Mouse (Mus musculus): Measurements from ENCODE around the gene Rassf3. TPM values are rescaled to one million over a fixed set of nuclear protein-coding genes. Genes with fewer than 3 reads are reported as not detected.
A peak's percentile ranks its signal among the peaks of the same experiment; 100 is the strongest.

Rassf3 gene
- polyA plus RNA-seq, 1 experiment = 0.07 TPM

DNA sequence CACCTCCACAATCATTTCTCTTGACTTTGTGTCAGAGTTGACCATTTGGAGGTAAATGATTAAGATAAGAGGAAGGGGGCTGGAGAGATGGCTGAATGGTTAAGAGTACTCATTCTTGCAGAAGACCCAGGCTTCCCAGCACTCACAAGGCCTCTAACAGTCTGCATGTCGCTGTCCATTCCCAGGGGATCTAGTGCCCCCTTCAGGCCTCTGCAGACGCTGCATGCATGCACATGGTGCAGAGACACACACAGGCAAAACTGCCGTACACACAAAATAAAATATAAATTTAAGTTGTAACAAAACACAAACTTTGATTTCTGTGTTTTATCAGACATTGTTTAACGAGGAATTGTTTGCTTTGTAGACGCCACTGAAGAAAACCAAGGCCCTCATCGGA lies 105.4 kb downstream of the Rassf3 start:
- peaks cover 38% of the 10 kb centered on the region for H3K4me1 ChIP-seq (ENCODE audit: control insufficient read depth)
- H3K27me3 ChIP-seq (ENCODE audit: control insufficient read depth) = no peaks in the 10 kb centered on the region
- no peak overlapping the region for H3K4me3 ChIP-seq (replicated peaks)
- H3K36me3 ChIP-seq (ENCODE audit: control insufficient read depth) = peaks cover 43% of the 10 kb centered on the region
- TF ChIP-seq GATA1 (IDR thresholded peaks at IDR 0.05; ENCODE audit: low read length) = no peak
- no peak for TF ChIP-seq TAL1 (IDR thresholded peaks at IDR 0.05; ENCODE audit: low read length)
- no peaks in the 10 kb centered on the region for H3K9me3 ChIP-seq (ENCODE audit: control insufficient read depth, low read length)

DNA sequence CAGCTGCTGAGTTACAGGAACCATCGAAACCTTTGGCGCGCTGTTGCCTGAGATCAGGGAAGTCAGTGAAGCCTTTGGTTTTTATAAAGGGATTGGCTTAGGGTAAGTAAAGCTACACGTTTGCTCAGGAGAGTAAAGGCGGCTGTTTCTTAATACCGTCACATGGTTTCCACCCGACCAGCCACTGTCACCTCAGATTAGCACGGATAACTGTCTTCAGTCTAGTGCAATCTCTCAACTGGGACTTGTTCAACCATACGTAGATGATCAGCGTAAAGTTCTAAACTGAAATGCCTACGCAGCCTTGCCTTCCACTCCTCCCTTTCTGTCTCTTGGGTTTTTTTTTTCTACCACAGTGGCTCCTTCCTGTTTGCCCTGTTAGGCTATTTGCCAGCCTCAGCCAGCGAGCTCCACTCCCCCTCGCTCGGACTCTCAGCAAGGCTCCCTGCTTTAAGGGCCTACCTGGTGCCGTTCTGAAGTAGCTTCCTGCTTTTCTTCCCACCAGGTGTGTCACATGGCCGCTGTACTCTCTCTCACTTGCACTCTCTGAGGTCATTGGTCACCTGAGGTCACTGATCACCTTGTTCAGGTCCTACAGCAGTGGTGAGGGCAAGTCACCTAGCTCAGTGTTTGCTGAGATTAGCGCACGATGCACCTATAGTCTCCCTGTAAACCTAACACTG lies 107.2 kb downstream of the Rassf3 start:
- H3K4me3 ChIP-seq (replicated peaks) = no peak overlapping the region

DNA sequence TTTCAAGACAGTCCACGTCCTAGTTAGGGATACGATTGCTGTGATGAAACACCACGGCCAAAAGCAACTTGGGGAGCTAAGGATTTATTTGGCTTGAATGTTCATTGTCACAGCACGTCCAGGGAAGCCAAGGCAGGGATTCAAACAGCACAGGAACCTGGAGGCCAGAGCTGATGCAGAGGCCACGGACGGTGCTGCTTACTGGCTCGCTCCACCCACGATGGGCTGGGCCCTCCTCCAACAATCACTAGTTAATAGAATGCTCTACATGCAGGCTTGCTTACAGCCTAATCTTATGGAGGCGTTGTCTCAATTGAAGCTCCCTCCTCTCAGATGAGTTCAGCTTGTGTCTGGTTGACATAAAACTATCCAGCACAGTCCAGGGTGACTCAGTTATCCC lies 108.4 kb downstream of the Rassf3 start:
- peaks cover 34% of the 10 kb centered on the region for H3K4me1 ChIP-seq (ENCODE audit: control insufficient read depth)
- no peaks in the 10 kb centered on the region for H3K9me3 ChIP-seq (ENCODE audit: control insufficient read depth, low read length)
- H3K27me3 ChIP-seq (ENCODE audit: control insufficient read depth) = no peaks in the 10 kb centered on the region
- H3K36me3 ChIP-seq (ENCODE audit: control insufficient read depth) = peaks cover 24% of the 10 kb centered on the region
- TF ChIP-seq TAL1 (IDR thresholded peaks at IDR 0.05; ENCODE audit: low read length) = no peak
- H3K4me3 ChIP-seq (replicated peaks) = no peak overlapping the region

More for the DNA sequence above, 107.2 kb downstream of the Rassf3 start:
- Histone ChIP-seq H3K4me1 (ENCODE audit: control insufficient read depth) (peaks cover 36% of the 10 kb centered on the region), H3K9me3 (ENCODE audit: control insufficient read depth, low read length) (no peaks in the 10 kb centered on the region), H3K36me3 (ENCODE audit: control insufficient read depth) (peaks cover 31% of the 10 kb centered on the region), H3K27me3 (ENCODE audit: control insufficient read depth) (no peaks in the 10 kb centered on the region)
- TF ChIP-seq TAL1 (IDR thresholded peaks at IDR 0.05; ENCODE audit: low read length) (no peak), GATA1 (IDR thresholded peaks at IDR 0.05; ENCODE audit: low read length) (no peak)

DNA sequence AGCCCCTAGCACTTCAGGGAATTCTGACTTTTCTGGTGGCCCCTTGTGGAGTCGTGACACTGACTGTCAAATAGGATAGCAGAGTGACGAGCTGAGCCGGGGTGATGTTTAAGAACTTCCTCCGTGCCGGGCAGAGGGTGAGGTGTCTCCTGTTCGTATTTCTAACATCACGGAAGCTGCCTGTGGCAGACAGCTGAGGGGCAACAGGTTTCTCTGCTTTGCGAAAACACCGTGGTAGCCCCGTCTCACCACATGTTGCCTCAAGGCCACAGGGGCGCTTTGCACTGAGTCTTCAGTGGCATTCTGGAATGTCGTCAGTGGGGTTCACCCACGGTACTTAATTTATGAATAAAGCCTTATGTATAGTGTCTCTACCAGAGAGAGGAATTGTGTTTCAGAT lies 108.9 kb downstream of the Rassf3 start:
- no peak for TF ChIP-seq TAL1 (IDR thresholded peaks at IDR 0.05; ENCODE audit: low read length)
- TF ChIP-seq GATA1 (IDR thresholded peaks at IDR 0.05; ENCODE audit: low read length) = no peak
- Histone ChIP-seq H3K27me3 (ENCODE audit: control insufficient read depth) (no peaks in the 10 kb centered on the region), H3K36me3 (ENCODE audit: control insufficient read depth) (peaks cover 24% of the 10 kb centered on the region), H3K9me3 (ENCODE audit: control insufficient read depth, low read length) (no peaks in the 10 kb centered on the region), H3K4me1 (ENCODE audit: control insufficient read depth) (peaks cover 34% of the 10 kb centered on the region), H3K4me3 (replicated peaks) (no peak overlapping the region)

DNA sequence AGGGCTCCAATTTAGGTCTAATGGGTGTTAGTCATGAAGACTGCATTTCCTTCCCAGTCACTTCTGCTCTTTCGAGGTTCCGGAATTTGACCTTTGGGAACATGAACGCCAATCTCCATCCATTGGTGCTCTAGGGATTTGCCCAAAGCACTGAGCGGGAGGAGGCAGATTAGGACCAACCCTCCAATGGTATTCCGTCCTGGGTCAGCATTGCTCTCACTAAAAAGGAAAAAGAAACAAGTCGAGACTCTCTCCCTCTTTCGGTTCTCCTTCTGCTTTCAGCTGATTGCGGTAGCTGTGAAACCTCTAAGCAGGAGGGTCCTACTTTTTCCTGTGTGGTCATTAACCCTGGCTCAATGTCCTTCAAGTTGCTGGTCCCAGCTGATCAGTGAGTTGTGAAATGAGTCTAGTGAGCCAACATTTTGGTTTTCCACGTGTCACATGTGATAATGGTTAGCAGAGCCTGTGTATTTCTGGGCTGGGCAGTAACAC lies 110.3 kb downstream of the Rassf3 start:
- TF ChIP-seq GATA1 (IDR thresholded peaks at IDR 0.05; ENCODE audit: low read length) = no peak
- Histone ChIP-seq H3K4me1 (ENCODE audit: control insufficient read depth) (peaks cover 34% of the 10 kb centered on the region), H3K36me3 (ENCODE audit: control insufficient read depth) (peaks cover 17% of the 10 kb centered on the region), H3K4me3 (replicated peaks) (peak overlapping the region; percentile 71), H3K27me3 (ENCODE audit: control insufficient read depth) (no peaks in the 10 kb centered on the region), H3K9me3 (ENCODE audit: control insufficient read depth, low read length) (no peaks in the 10 kb centered on the region)

DNA sequence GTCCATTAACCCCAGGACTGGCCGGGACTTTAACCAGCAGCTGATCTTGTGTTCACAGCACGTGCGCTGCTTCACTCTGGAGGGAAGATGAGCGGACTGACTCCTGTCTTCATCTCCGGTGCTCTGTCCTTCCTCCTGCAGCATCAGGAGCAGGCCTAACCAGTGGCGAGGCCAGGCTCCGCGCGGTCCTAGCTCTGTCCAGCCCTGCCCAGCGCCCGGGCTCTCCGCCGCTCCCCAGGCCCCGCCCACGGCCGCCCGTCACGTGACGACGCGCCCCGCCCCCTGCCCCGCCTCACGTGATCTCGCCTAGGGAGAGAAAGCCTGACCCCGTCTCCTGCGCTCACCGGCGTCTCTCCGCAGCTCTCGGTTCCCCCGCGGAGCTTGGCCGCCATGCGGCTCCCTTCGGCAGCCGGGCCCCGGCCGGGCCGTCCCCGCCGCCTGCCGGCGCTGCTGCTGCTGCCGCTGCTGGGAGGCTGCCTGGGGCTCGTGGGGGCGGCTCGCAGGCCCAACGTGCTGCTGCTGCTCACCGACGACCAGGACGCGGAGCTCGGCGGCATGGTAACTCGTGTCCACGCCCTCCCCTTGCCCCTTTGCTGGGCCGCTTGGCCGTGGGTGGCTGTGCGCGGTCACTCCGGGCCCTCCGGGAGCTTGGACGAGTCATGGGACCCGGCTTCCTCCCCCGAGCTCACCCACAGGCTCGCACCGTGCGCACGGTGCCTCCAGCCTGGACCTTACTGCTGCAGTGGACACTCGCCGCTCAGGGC lies 111.2 kb downstream of the Rassf3 start, which contains the start of gene Gns:
Gns (plus strand) TSS at position 290 of the 764 bp plus-strand sequence.
- TF ChIP-seq GATA1 (IDR thresholded peaks at IDR 0.05; ENCODE audit: low read length) (no peak), TAL1 (IDR thresholded peaks at IDR 0.05; ENCODE audit: low read length) (no peak)
- Histone ChIP-seq H3K9me3 (ENCODE audit: control insufficient read depth, low read length) (no peaks in the 10 kb centered on the region), H3K4me3 (replicated peaks) (peak within 1 kb of the TSS; percentile 71), H3K4me1 (ENCODE audit: control insufficient read depth) (peaks cover 34% of the 10 kb centered on the region), H3K36me3 (ENCODE audit: control insufficient read depth) (peaks cover 9% of the 10 kb centered on the region), H3K27me3 (ENCODE audit: control insufficient read depth) (no peaks in the 10 kb centered on the region)

DNA sequence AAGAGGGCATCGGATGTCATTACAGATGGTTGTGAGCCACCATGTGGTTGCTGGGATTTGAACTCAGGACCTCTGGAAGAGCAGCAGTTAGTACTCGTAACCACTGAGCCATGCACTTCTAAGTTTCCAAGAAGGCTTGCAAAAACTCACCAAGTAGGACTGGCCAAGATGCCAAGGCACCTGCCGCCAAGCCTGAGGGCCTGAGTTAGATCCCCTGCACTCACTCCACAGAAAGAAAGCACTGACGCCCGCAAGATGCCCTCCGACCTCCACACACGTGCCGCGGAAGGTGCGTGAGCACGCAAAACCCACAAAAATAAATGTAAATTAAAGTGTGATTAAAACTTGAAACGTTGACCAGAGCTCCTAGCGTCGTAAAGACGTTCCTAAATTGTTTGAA lies 111.8 kb downstream of the Rassf3 start:
- TF ChIP-seq TAL1 (IDR thresholded peaks at IDR 0.05; ENCODE audit: low read length) (no peak), GATA1 (IDR thresholded peaks at IDR 0.05; ENCODE audit: low read length) (no peak)
- Histone ChIP-seq H3K9me3 (ENCODE audit: control insufficient read depth, low read length) (no peaks in the 10 kb centered on the region), H3K4me1 (ENCODE audit: control insufficient read depth) (peaks cover 34% of the 10 kb centered on the region), H3K4me3 (replicated peaks) (peak overlapping the region; percentile 71), H3K36me3 (ENCODE audit: control insufficient read depth) (peaks cover 7% of the 10 kb centered on the region), H3K27me3 (ENCODE audit: control insufficient read depth) (no peaks in the 10 kb centered on the region)

DNA sequence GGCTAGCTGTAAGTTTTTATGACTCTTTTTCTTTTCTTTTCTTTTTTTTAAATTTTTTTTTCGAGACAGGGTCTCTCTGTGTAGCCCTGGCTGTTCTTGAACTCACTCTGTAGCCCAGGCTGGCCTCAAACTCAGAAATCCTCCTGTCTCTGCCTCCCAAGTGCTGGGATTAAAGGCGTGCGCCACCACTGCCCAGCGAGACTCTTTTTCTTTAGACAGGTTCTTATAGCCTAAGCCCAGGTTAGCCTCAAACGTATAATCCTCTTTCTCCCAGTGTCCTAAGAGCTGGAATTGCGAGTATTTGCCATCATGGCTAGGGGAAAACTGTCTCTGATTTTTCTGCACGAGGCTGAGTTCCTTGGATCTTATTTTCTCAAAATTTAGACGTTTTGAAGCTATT lies 112.9 kb downstream of the Rassf3 start:
- TF ChIP-seq TAL1 (IDR thresholded peaks at IDR 0.05; ENCODE audit: low read length) = no peak
- no peak for TF ChIP-seq GATA1 (IDR thresholded peaks at IDR 0.05; ENCODE audit: low read length)
- peaks cover 32% of the 10 kb centered on the region for H3K4me1 ChIP-seq (ENCODE audit: control insufficient read depth)
- H3K9me3 ChIP-seq (ENCODE audit: control insufficient read depth, low read length) = no peaks in the 10 kb centered on the region
- peaks cover 4% of the 10 kb centered on the region for H3K36me3 ChIP-seq (ENCODE audit: control insufficient read depth)
- H3K27me3 ChIP-seq (ENCODE audit: control insufficient read depth) = no peaks in the 10 kb centered on the region
- H3K4me3 ChIP-seq (replicated peaks) = no peak overlapping the region

DNA sequence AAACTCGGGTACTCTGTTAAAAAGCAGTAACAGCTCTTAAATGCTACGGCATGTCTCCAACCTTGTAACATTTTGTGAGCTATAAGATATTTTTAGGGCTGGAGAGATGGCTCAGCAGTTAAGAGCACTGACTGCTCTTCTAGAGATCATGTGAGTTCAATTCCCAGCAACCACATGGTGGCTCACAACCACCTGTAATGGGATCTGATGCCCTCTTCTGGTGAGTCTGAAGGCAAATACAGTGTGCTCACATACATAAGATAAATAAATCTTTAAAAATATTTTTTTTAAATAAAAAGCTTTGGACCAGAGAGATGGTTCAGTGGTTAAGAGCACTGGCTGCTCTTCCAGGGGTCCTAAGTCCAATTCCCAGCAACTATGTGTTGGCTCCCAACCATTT lies 115.8 kb downstream of the Rassf3 start:
- Histone ChIP-seq H3K9me3 (ENCODE audit: control insufficient read depth, low read length) (0 out of 2 replicates have a peak, but pooled peaks cover 2% of the 10 kb centered on the region), H3K4me3 (replicated peaks) (no peak overlapping the region), H3K4me1 (ENCODE audit: control insufficient read depth) (peaks cover 12% of the 10 kb centered on the region), H3K27me3 (ENCODE audit: control insufficient read depth) (no peaks in the 10 kb centered on the region), H3K36me3 (ENCODE audit: control insufficient read depth) (no peaks in the 10 kb centered on the region)
- no peak for TF ChIP-seq TAL1 (IDR thresholded peaks at IDR 0.05; ENCODE audit: low read length)
- TF ChIP-seq GATA1 (IDR thresholded peaks at IDR 0.05; ENCODE audit: low read length) = no peak

Other genes with a start within 250 kb of the Rassf3 start
- not detected in 2 replicates for gene Tbc1d30, start 125.1 kb downstream of the Rassf3 start, polyA plus RNA-seq (2012)
- gene Gns, start 111.3 kb downstream of the Rassf3 start, polyA plus RNA-seq (2012) = 0.21 and 0.28 TPM in 2 replicates
- 0.09 and 0.18 TPM in 2 replicates for gene Tbk1, start 110.4 kb upstream of the Rassf3 start, polyA plus RNA-seq (2012)
- 0.26 and 1.7 TPM in 2 replicates for gene Xpot, start 150.0 kb upstream of the Rassf3 start, polyA plus RNA-seq (2012)
- gene D930020B18Rik, start 165.2 kb upstream of the Rassf3 start, polyA plus RNA-seq (2012) = not detected in 2 replicates